Mouse (Mus musculus) embryonic facial prominence, embryonic 15.5 days (tissue): ENCODE measurements around the gene Tnfaip1. TPM values are rescaled to one million over a fixed set of nuclear protein-coding genes. Genes with fewer than 3 reads are reported as not detected.

Source experiments
- ATAC-seq: fragments of 200-750 bp; cut with Nextera tagmentation; 2 replicates; pipeline ENCODE4 v1.8.0; 2017; ENCODE audit warnings: low read depth, moderate TSS enrichment; ENCODE audit not compliant: insufficient number of reproducible peaks, low FRiP score, low TSS enrichment
- H3K27ac ChIP-seq: fragments of 300-500 bp; sonication (generic); replicated peaks from 2 replicates; pipeline ENCODE4 v1.5.1; 2015; ENCODE audit warnings: mild to moderate bottlenecking, inconsistent platforms
- H3K27me3 ChIP-seq: fragments of 300-500 bp; sonication (generic); 2 replicates; pipeline ENCODE4 v1.6.1; 2015; ENCODE audit warnings: inconsistent platforms
- H3K36me3 ChIP-seq: fragments of 300-500 bp; sonication (generic); 2 replicates; pipeline ENCODE4 v1.6.1; 2015; ENCODE audit warnings: mild to moderate bottlenecking, inconsistent platforms
- H3K4me1 ChIP-seq: fragments of 300-500 bp; sonication (generic); 2 replicates; pipeline ENCODE4 v1.6.1; 2015; ENCODE audit warnings: inconsistent platforms
- H3K4me2 ChIP-seq: fragments of 300-500 bp; sonication (generic); replicated peaks from 2 replicates; pipeline ENCODE4 v1.6.1; 2015; ENCODE audit warnings: mild to moderate bottlenecking, inconsistent platforms
- H3K4me3 ChIP-seq: fragments of 300-500 bp; sonication (generic); replicated peaks from 2 replicates; pipeline ENCODE4 v1.5.1; 2015; ENCODE audit warnings: mild to moderate bottlenecking, inconsistent platforms
- H3K9ac ChIP-seq: fragments of 300-500 bp; sonication (generic); 2 replicates; pipeline ENCODE4 v1.6.1; 2015; ENCODE audit warnings: inconsistent platforms
- H3K9me3 ChIP-seq: fragments of 300-500 bp; sonication (generic); replicated peaks from 2 replicates; pipeline ENCODE4 v1.6.1; 2016; ENCODE audit warnings: inconsistent platforms
- WGBS: fragments of 180-500 bp; shearing (Covaris S2); methylation state at CpG from one replicate; pipeline ENCODE4 v1.1.7; 2015; 5-methylcytosine and 5-hydroxymethylcytosine counted together
- polyA plus RNA-seq: library from polyadenylated mRNA; unstranded; fragments of >200 nt; fragmentation: Nextera tagmentation; extraction: Ambion mirVana; gene quantifications from 2 replicates; pipeline ENCODE4 v1.2.1, GENCODE M21; 2015

Tnfaip1 gene
- polyA plus RNA-seq, 1 experiment from 2014 or later, result 79.6 TPM

- WGBS, result 2% methylated on average over 35 of the region's 36 CpGs
- H3K27me3 ChIP-seq, result peaks cover 58% of the 10 kb centered on the region
- H3K4me1 ChIP-seq, result peaks cover 18% of the 10 kb centered on the region
- H3K27ac ChIP-seq, result peak within 1 kb of the TSS; percentile 44; the same call in 1 of the 2 replicates
- peak; percentile 93 for ATAC-seq
- peak within 1 kb of the TSS; percentile 7; the same call in 1 of the 2 replicates for H3K9ac ChIP-seq
- H3K36me3 ChIP-seq, result no peaks in the 10 kb centered on the region
- H3K4me2 ChIP-seq, result peak within 1 kb of the TSS; percentile 93
- H3K9me3 ChIP-seq, result no peaks in the 10 kb centered on the region
- peak within 1 kb of the TSS; percentile 53 for H3K4me3 ChIP-seq
Observed at GRCm38 (mm10) chr11:78497544-78498522, 38.3 kb downstream of the Tnfaip1 start, which contains the start of gene Sarm1. Gene Sarm1 (minus strand): TSS chr11:78497754.

- Histone ChIP-seq H3K4me2 (peak overlapping the region; percentile 93), H3K4me3 (peak overlapping the region; percentile 53), H3K9ac (peak overlapping the region; percentile 2; the same call in 1 of the 2 replicates), H3K27me3 (peaks cover 58% of the 10 kb centered on the region), H3K4me1 (peaks cover 18% of the 10 kb centered on the region), H3K27ac (0 out of 2 replicates have a peak overlapping the region, but pooled peaks have one; percentile 44), H3K36me3 (no peaks in the 10 kb centered on the region), H3K9me3 (no peaks in the 10 kb centered on the region)
- ATAC-seq, result no peak
- under 1% methylated on average over 44 of the region's 44 CpGs for WGBS
Observed at GRCm38 (mm10) chr11:78497071-78497541, 39.0 kb downstream of the Tnfaip1 start.

- no peaks in the 10 kb centered on the region for H3K36me3 ChIP-seq
- no peak overlapping the region for H3K4me3 ChIP-seq
- no peak overlapping the region for H3K4me2 ChIP-seq
- H3K27ac ChIP-seq, result no peak overlapping the region
- no peaks in the 10 kb centered on the region for H3K9me3 ChIP-seq
- H3K4me1 ChIP-seq, result peaks cover 19% of the 10 kb centered on the region
- peaks cover 65% of the 10 kb centered on the region for H3K27me3 ChIP-seq
- WGBS, result 3% methylated on average over 6 of the region's 6 CpGs
- no peak for ATAC-seq
- no peak overlapping the region for H3K9ac ChIP-seq
Observed at GRCm38 (mm10) chr11:78495904-78496303, 40.2 kb downstream of the Tnfaip1 start.

GRCm38 (mm10) chr11:78490781-78491241 lies 45.3 kb downstream of the Tnfaip1 start:
- Histone ChIP-seq H3K9ac (no peak overlapping the region), H3K36me3 (no peaks in the 10 kb centered on the region), H3K4me3 (peak overlapping the region; percentile 29), H3K27ac (no peak overlapping the region), H3K9me3 (no peaks in the 10 kb centered on the region), H3K4me1 (peaks cover 7% of the 10 kb centered on the region), H3K4me2 (peak overlapping the region; percentile 47), H3K27me3 (peaks cover 78% of the 10 kb centered on the region)
- WGBS, result 8% methylated on average over 48 of the region's 48 CpGs
- ATAC-seq, result no peak; the same call in 1 of the 2 replicates

GRCm38 (mm10) chr11:78488168-78488567 lies 48.0 kb downstream of the Tnfaip1 start:
- H3K9ac ChIP-seq, result no peak overlapping the region
- no peak overlapping the region for H3K4me2 ChIP-seq
- H3K27me3 ChIP-seq, result peaks cover 65% of the 10 kb centered on the region
- peaks cover 7% of the 10 kb centered on the region for H3K4me1 ChIP-seq
- no peaks in the 10 kb centered on the region for H3K36me3 ChIP-seq
- H3K9me3 ChIP-seq, result no peaks in the 10 kb centered on the region
- H3K4me3 ChIP-seq, result no peak overlapping the region
- WGBS, result 5% methylated on average over 8 of the region's 8 CpGs
- H3K27ac ChIP-seq, result no peak overlapping the region
- no peak for ATAC-seq

GRCm38 (mm10) chr11:78483639-78484038 lies 52.5 kb downstream of the Tnfaip1 start:
- H3K27me3 ChIP-seq, result peaks cover 37% of the 10 kb centered on the region
- H3K4me3 ChIP-seq, result no peak overlapping the region

GRCm38 (mm10) chr11:78475289-78475688 lies 60.8 kb downstream of the Tnfaip1 start:
- Histone ChIP-seq H3K4me3 (no peak overlapping the region), H3K9ac (no peak overlapping the region), H3K27ac (no peak overlapping the region), H3K36me3 (0 out of 2 replicates have a peak, but pooled peaks cover 10% of the 10 kb centered on the region), H3K9me3 (no peaks in the 10 kb centered on the region), H3K27me3 (no peaks in the 10 kb centered on the region), H3K4me1 (no peaks in the 10 kb centered on the region), H3K4me2 (no peak overlapping the region)
- 80% methylated on average over 3 of the region's 3 CpGs for WGBS
- ATAC-seq, result no peak

More at GRCm38 (mm10) chr11:78483639-78484038, 52.5 kb downstream of the Tnfaip1 start:
- Histone ChIP-seq H3K4me1 (no peaks in the 10 kb centered on the region), H3K27ac (no peak overlapping the region), H3K9me3 (no peaks in the 10 kb centered on the region), H3K36me3 (no peaks in the 10 kb centered on the region), H3K4me2 (no peak overlapping the region), H3K9ac (no peak overlapping the region)
- ATAC-seq, result no peak
- 57% methylated on average over 7 of the region's 7 CpGs for WGBS

Other genes starting within 250 kb of the Tnfaip1 start
- 0.29 TPM in 2 replicates for gene BC030499, start 245.5 kb downstream of the Tnfaip1 start, polyA plus RNA-seq
- 29.2 and 30.3 TPM in 2 replicates for gene Spag5, start 234.8 kb downstream of the Tnfaip1 start, polyA plus RNA-seq
- 30.1 and 36.8 TPM in 2 replicates for gene Aldoc, start 213.4 kb downstream of the Tnfaip1 start, polyA plus RNA-seq
- gene Pigs, start 207.9 kb downstream of the Tnfaip1 start, polyA plus RNA-seq, result 78.0 and 84.9 TPM in 2 replicates
- gene Unc119, start 192.8 kb downstream of the Tnfaip1 start, polyA plus RNA-seq, result 46.9 and 54.2 TPM in 2 replicates
- 4.2 and 4.6 TPM in 2 replicates for gene Foxn1, start 149.8 kb downstream of the Tnfaip1 start, polyA plus RNA-seq
- 0.07 and 0.11 TPM in 2 replicates for gene Slc13a2, start 114.1 kb downstream of the Tnfaip1 start, polyA plus RNA-seq
- gene Slc46a1, start 70.6 kb downstream of the Tnfaip1 start, polyA plus RNA-seq, result 15.5 and 19.0 TPM in 2 replicates
- gene Sarm1, start 38.6 kb downstream of the Tnfaip1 start, polyA plus RNA-seq, result 2.3 and 2.5 TPM in 2 replicates
- 2.0 and 4.4 TPM in 2 replicates for gene Vtn, start 37.2 kb downstream of the Tnfaip1 start, polyA plus RNA-seq
- gene Sebox, start 32.9 kb downstream of the Tnfaip1 start, polyA plus RNA-seq, result 0.17 TPM in 1 of 2 replicates, not detected in the other
- 41.5 and 45.1 TPM in 2 replicates for gene Tmem199, start 24.2 kb downstream of the Tnfaip1 start, polyA plus RNA-seq
- 167 and 170 TPM in 2 replicates for gene Poldip2, start 24.1 kb downstream of the Tnfaip1 start, polyA plus RNA-seq
- gene Ift20, start within 50 bp of the Tnfaip1 start, polyA plus RNA-seq, result 187 TPM in 2 replicates
- gene Tmem97, start 14.4 kb upstream of the Tnfaip1 start, polyA plus RNA-seq, result 73.4 and 73.5 TPM in 2 replicates
- 10.8 and 12.3 TPM in 2 replicates for gene Nlk, start 161.0 kb upstream of the Tnfaip1 start, polyA plus RNA-seq
- 39.8 and 41.9 TPM in 2 replicates for gene Ccnq, start 215.4 kb upstream of the Tnfaip1 start, polyA plus RNA-seq